Comparison of ENCODE assay signal across 28 mouse cellular contexts in genomic region chr6:124854647-124855046, GRCm38 (mm10). TPM values are rescaled to one million over a fixed set of nuclear protein-coding genes. Genes with fewer than 3 reads are reported as not detected.
DNase-seq lines count a peak whose midpoint lies in the region; ATAC-seq and TF ChIP-seq lines count a peak whose summit lies in the region.
"Had no signal": no experiment of that assay in that cellular context is flagged by ENCODE, and none has a peak within 500 bp of the region (broad histone marks: within the 10 kb centered on the region; RNA-seq: fewer than 3 reads in every experiment).

No protein-coding gene starts in this region.

- peak overlapping the region; percentile 42; the same call in 1 of the 2 replicates for H3K27ac ChIP-seq in forebrain, embryonic 12.5 days
- no peak overlapping the region for H3K27ac ChIP-seq in forebrain, postnatal 0 days (ENCODE audit: low read depth, low read length)
- H3K27ac ChIP-seq in embryonic fibroblast, embryonic 13.5 days (ENCODE audit: insufficient read depth, low read length), result no peak overlapping the region
- no peak overlapping the region for H3K27ac ChIP-seq in stomach, postnatal 0 days (replicated peaks)
- H3K27ac ChIP-seq: heart, embryonic 10.5 days; hindbrain, embryonic 15.5 days; kidney, postnatal 0 days; liver, embryonic 14.5 days; macrophage; midbrain, embryonic 15.5 days had no signal

- no peaks in the 10 kb centered on the region for H3K9me3 ChIP-seq in forebrain, embryonic 12.5 days
- H3K9me3 ChIP-seq in forebrain, postnatal 0 days (ENCODE audit: low read length), result no peaks in the 10 kb centered on the region
- no peaks in the 10 kb centered on the region for H3K9me3 ChIP-seq in stomach, postnatal 0 days (ENCODE audit: control insufficient read depth, low read length)
- H3K9me3 ChIP-seq: heart, embryonic 10.5 days; hindbrain, embryonic 15.5 days; midbrain, embryonic 15.5 days had no signal

- H3K27me3 ChIP-seq in forebrain, embryonic 12.5 days, result peaks cover 13% of the 10 kb centered on the region
- no peaks in the 10 kb centered on the region for H3K27me3 ChIP-seq in forebrain, postnatal 0 days (ENCODE audit: insufficient read depth, low read length)
- no peaks in the 10 kb centered on the region for H3K27me3 ChIP-seq in stomach, postnatal 0 days (ENCODE audit: control insufficient read depth, insufficient read depth, low read length)
- H3K27me3 ChIP-seq: hindbrain, embryonic 15.5 days; midbrain, embryonic 15.5 days; Patski had no signal

- DNase-seq in forebrain, postnatal 0 days, result no peak
- DNase-seq in kidney, postnatal 10 days, result peak; percentile 10
- DNase-seq in kidney, adult 11 months, result no peak
- no peak for DNase-seq in stomach, postnatal 0 days (ENCODE audit: low spot score)
- DNase-seq in kidney, postnatal 36 days, result no peak
- DNase-seq: adrenal gland, postnatal 14 days; embryo, embryonic 11 days; heart, postnatal 4 days; kidney, adult 8-10 months; layer of hippocampus, adult 9-11 months; liver; lung, adult 2 months; lung, postnatal 10 days; right cerebral cortex, adult 18-20 months; right cerebral cortex, postnatal 4 days had no signal

- H3K9ac ChIP-seq in forebrain, embryonic 12.5 days, result no peak overlapping the region
- H3K9ac ChIP-seq in forebrain, postnatal 0 days, result no peak overlapping the region
- 0 out of 2 replicates have a peak overlapping the region, but pooled peaks have one; percentile 18 for H3K9ac ChIP-seq in stomach, postnatal 0 days (ENCODE audit: low read length)
- H3K9ac ChIP-seq: hindbrain, embryonic 15.5 days; liver, embryonic 14.5 days; midbrain, embryonic 15.5 days had no signal

- peaks cover 17% of the 10 kb centered on the region for H3K36me3 ChIP-seq in forebrain, embryonic 12.5 days (replicated peaks)
- H3K36me3 ChIP-seq in forebrain, postnatal 0 days (ENCODE audit: insufficient read depth), result peaks cover 25% of the 10 kb centered on the region
- H3K36me3 ChIP-seq in stomach, postnatal 0 days (ENCODE audit: control insufficient read depth, insufficient read depth, low read length), result no peaks in the 10 kb centered on the region

- WGBS in forebrain, embryonic 12.5 days, result 75% methylated on average over 12 of the region's 12 CpGs
- WGBS in forebrain, postnatal 0 days, result 76% methylated on average over 12 of the region's 12 CpGs
- WGBS in stomach, postnatal 0 days, result 72% methylated on average over 12 of the region's 12 CpGs

- peaks cover 24% of the 10 kb centered on the region for H3K4me1 ChIP-seq in forebrain, embryonic 12.5 days
- H3K4me1 ChIP-seq in forebrain, postnatal 0 days (ENCODE audit: insufficient read depth), result peaks cover 7% of the 10 kb centered on the region; the same call in 1 of the 2 replicates
- H3K4me1 ChIP-seq in embryonic fibroblast, embryonic 13.5 days (ENCODE audit: control insufficient read depth, insufficient read depth, low read length), result no peaks in the 10 kb centered on the region
- no peaks in the 10 kb centered on the region for H3K4me1 ChIP-seq in stomach, postnatal 0 days (replicated peaks; ENCODE audit: control insufficient read depth, insufficient read depth)

- no peak for TF ChIP-seq CTCF in forebrain, postnatal 0 days (IDR thresholded peaks at IDR 0.05; ENCODE audit: low read depth)
- no peak for TF ChIP-seq CTCF in embryonic fibroblast, embryonic 13.5 days (IDR thresholded peaks at IDR 0.05; ENCODE audit: borderline replicate concordance, insufficient read depth, low read length)
- no peak for TF ChIP-seq CTCF in stomach, postnatal 0 days (IDR thresholded peaks at IDR 0.05; ENCODE audit: low read depth)

- no peak overlapping the region for H3K4me3 ChIP-seq in forebrain, embryonic 12.5 days (replicated peaks)
- no peak overlapping the region for H3K4me3 ChIP-seq in forebrain, postnatal 0 days (ENCODE audit: low read depth, low read length)
- H3K4me3 ChIP-seq in embryonic fibroblast, embryonic 13.5 days (ENCODE audit: insufficient read depth, low read length), result no peak overlapping the region
- H3K4me3 ChIP-seq in stomach, postnatal 0 days (ENCODE audit: low read depth, low read length), result no peak overlapping the region
- H3K4me3 ChIP-seq: heart, embryonic 10.5 days; hindbrain, embryonic 15.5 days; midbrain, embryonic 15.5 days had no signal

- 0 out of 2 replicates have a peak, but pooled peaks have one; percentile 12 for TF ChIP-seq POLR2A in embryonic fibroblast, embryonic 13.5 days (IDR thresholded peaks at IDR 0.05; ENCODE audit: low read depth, low read length)

- no peak for TF ChIP-seq EP300 in stomach, postnatal 0 days (optimal IDR thresholded peaks at IDR 0.05)

- no peak for ATAC-seq in forebrain, embryonic 12.5 days (ENCODE audit: low FRiP score)
- no peak for ATAC-seq in forebrain, postnatal 0 days
- no peak for ATAC-seq in stomach, postnatal 0 days (ENCODE audit: low FRiP score, low TSS enrichment)
- ATAC-seq: forebrain, embryonic 16.5 days; inflammation-experienced regulatory T-cells, adult 6 months; midbrain, embryonic 15.5 days; Patski had no signal

- H3K4me2 ChIP-seq in forebrain, embryonic 12.5 days, result no peak overlapping the region
- H3K4me2 ChIP-seq in forebrain, postnatal 0 days (ENCODE audit: low read depth), result no peak overlapping the region
- H3K4me2 ChIP-seq in stomach, postnatal 0 days (replicated peaks; ENCODE audit: low read depth), result no peak overlapping the region
- H3K4me2 ChIP-seq: hindbrain, embryonic 15.5 days; midbrain, embryonic 15.5 days had no signal

RNA-seq across cellular contexts. Expression of gene P3h3, which starts 2.9 kb away (rescaled TPM):
- 15.0 and 19.8 TPM in 2 replicates for polyA plus RNA-seq in forebrain, embryonic 12.5 days (2016; fragmentation: Nextera tagmentation; extraction: Ambion mirVana)
- total RNA-seq in forebrain, postnatal 0 days (2014; rRNA removed), result 78.8 and 85.7 TPM in 2 replicates
- 6.2 and 9.1 TPM in 2 replicates for polyA plus RNA-seq in forebrain, postnatal 0 days (2015; fragmentation: Nextera tagmentation; extraction: Ambion mirVana)
- 72.7 and 76.7 TPM in 2 replicates for polyA plus RNA-seq in embryonic fibroblast, embryonic 13.5 days (2011; ENCODE audit: insufficient read length, low read depth, missing spikeins)
- 9.7 and 10.7 TPM in 2 replicates for polyA plus RNA-seq in stomach, postnatal 0 days (2015; fragmentation: Nextera tagmentation; extraction: Ambion mirVana)

RNA-seq across cellular contexts. Expression of gene Gpr162, which starts 9.1 kb away (rescaled TPM):
- 9.9 and 10.2 TPM in 2 replicates for polyA plus RNA-seq in forebrain, embryonic 12.5 days (2016; fragmentation: Nextera tagmentation; extraction: Ambion mirVana)
- 154 and 160 TPM in 2 replicates for total RNA-seq in forebrain, postnatal 0 days (2014; rRNA removed)
- 30.3 and 38.1 TPM in 2 replicates for polyA plus RNA-seq in forebrain, postnatal 0 days (2015; fragmentation: Nextera tagmentation; extraction: Ambion mirVana)
- polyA plus RNA-seq in embryonic fibroblast, embryonic 13.5 days (2011; ENCODE audit: insufficient read length, low read depth, missing spikeins), result 0.55 and 0.63 TPM in 2 replicates
- 0.45 and 0.87 TPM in 2 replicates for polyA plus RNA-seq in stomach, postnatal 0 days (2015; fragmentation: Nextera tagmentation; extraction: Ambion mirVana)
- total RNA-seq: gastrocnemius, adult 8-10 months; megakaryocyte-erythroid progenitor cell, adult 5-6 weeks had no signal

RNA-seq across cellular contexts. Expression of gene Gnb3, which starts 14.6 kb away (rescaled TPM):
- polyA plus RNA-seq in forebrain, embryonic 12.5 days (2016; fragmentation: Nextera tagmentation; extraction: Ambion mirVana), result 0.67 and 1.1 TPM in 2 replicates
- 0.90 and 1.8 TPM in 2 replicates for total RNA-seq in forebrain, postnatal 0 days (2014; rRNA removed)
- polyA plus RNA-seq in forebrain, postnatal 0 days (2015; fragmentation: Nextera tagmentation; extraction: Ambion mirVana), result 0.61 and 1.2 TPM in 2 replicates
- polyA plus RNA-seq in embryonic fibroblast, embryonic 13.5 days (2011; ENCODE audit: insufficient read length, low read depth, missing spikeins), result 0.45 and 0.72 TPM in 2 replicates
- polyA plus RNA-seq in stomach, postnatal 0 days (2015; fragmentation: Nextera tagmentation; extraction: Ambion mirVana), result 0.53 and 0.98 TPM in 2 replicates
- total RNA-seq: megakaryocyte-erythroid progenitor cell, adult 5-6 weeks had no signal
- polyA plus RNA-seq: macrophage had no signal

RNA-seq across cellular contexts. Expression of gene Cdca3, which starts 25.3 kb away (rescaled TPM):
- polyA plus RNA-seq in forebrain, embryonic 12.5 days (2016; fragmentation: Nextera tagmentation; extraction: Ambion mirVana), result 233 and 244 TPM in 2 replicates
- 13.5 and 20.7 TPM in 2 replicates for total RNA-seq in forebrain, postnatal 0 days (2014; rRNA removed)
- 28.5 and 30.5 TPM in 2 replicates for polyA plus RNA-seq in forebrain, postnatal 0 days (2015; fragmentation: Nextera tagmentation; extraction: Ambion mirVana)
- 42.0 and 61.1 TPM in 2 replicates for polyA plus RNA-seq in embryonic fibroblast, embryonic 13.5 days (2011; ENCODE audit: insufficient read length, low read depth, missing spikeins)
- polyA plus RNA-seq in stomach, postnatal 0 days (2015; fragmentation: Nextera tagmentation; extraction: Ambion mirVana), result 43.3 and 52.8 TPM in 2 replicates

RNA-seq across cellular contexts. Expression of gene Usp5, which starts 25.4 kb away (rescaled TPM):
- polyA plus RNA-seq in forebrain, embryonic 12.5 days (2016; fragmentation: Nextera tagmentation; extraction: Ambion mirVana), result 199 and 221 TPM in 2 replicates
- 215 and 224 TPM in 2 replicates for total RNA-seq in forebrain, postnatal 0 days (2014; rRNA removed)
- polyA plus RNA-seq in forebrain, postnatal 0 days (2015; fragmentation: Nextera tagmentation; extraction: Ambion mirVana), result 173 and 191 TPM in 2 replicates
- polyA plus RNA-seq in embryonic fibroblast, embryonic 13.5 days (2011; ENCODE audit: insufficient read length, low read depth, missing spikeins), result 87.6 and 105 TPM in 2 replicates
- 60.3 and 61.8 TPM in 2 replicates for polyA plus RNA-seq in stomach, postnatal 0 days (2015; fragmentation: Nextera tagmentation; extraction: Ambion mirVana)
